Mouse (Mus musculus) heart, embryonic 14.5 days (tissue): ENCODE data around the gene Nf2. TPM values are rescaled to one million over a fixed set of nuclear protein-coding genes. Genes with fewer than 3 reads are reported as not detected.
"Not testable (repeated sequence)": the region's sequence is repeated elsewhere in the genome, so short reads cannot be mapped to it uniquely, and the experiment has no call there.

Experiments used
- ATAC-seq: fragments of 200-750 bp; cut with Nextera tagmentation; 2 replicates; pipeline ENCODE4 v1.8.0; 2017; ENCODE audit warnings: low read depth, moderate TSS enrichment; ENCODE audit not compliant: insufficient number of reproducible peaks, insufficient read depth, low FRiP score
- H3K27ac ChIP-seq, 2 experiments: fragments of 200-500 bp in 1 of 2; fragments of 300-500 bp in 1 of 2; sonication (generic) in 1 of 2; replicated peaks in 1 of 2; 2 replicates each; pipeline ENCODE4 v1.5.1; 2012 to 2014; ENCODE audit warnings: low read depth in 2 of 2, low read length in 2 of 2, control low read depth in 1 of 2, mild to moderate bottlenecking in 1 of 2, mixed read lengths in 1 of 2; ENCODE audit not compliant: control insufficient read depth in 1 of 2, insufficient read depth in 1 of 2
- H3K27me3 ChIP-seq: fragments of 300-500 bp; sonication (generic); 2 replicates; pipeline ENCODE4 v1.6.1; 2014; ENCODE audit warnings: mild to moderate bottlenecking, low read length, control low read depth; ENCODE audit not compliant: control insufficient read depth, insufficient read depth
- H3K36me3 ChIP-seq: fragments of 300-500 bp; sonication (generic); 2 replicates; pipeline ENCODE4 v1.6.1; 2014; ENCODE audit warnings: mild to moderate bottlenecking, control low read depth, low read length, mixed read lengths; ENCODE audit not compliant: control insufficient read depth, insufficient read depth
- H3K4me1 ChIP-seq, 2 experiments: fragments of 200-500 bp in 1 of 2; fragments of 300-500 bp in 1 of 2; sonication (generic) in 1 of 2; 2 replicates each; pipeline ENCODE4 v1.6.1; 2012 to 2014; ENCODE audit warnings: low read length in 2 of 2, control low read depth in 1 of 2, mixed read lengths in 1 of 2; ENCODE audit not compliant: control insufficient read depth in 2 of 2, insufficient read depth in 2 of 2
- H3K4me2 ChIP-seq: fragments of 300-500 bp; sonication (generic); 2 replicates; pipeline ENCODE4 v1.6.1; 2014; ENCODE audit warnings: mild to moderate bottlenecking, low read length
- H3K4me3 ChIP-seq, 2 experiments: fragments of 200-500 bp in 1 of 2; fragments of 300-500 bp in 1 of 2; sonication (generic) in 1 of 2; 2 replicates each; pipeline ENCODE4 v1.5.1; 2012 to 2014; ENCODE audit warnings: low read length in 2 of 2, mild to moderate bottlenecking in 2 of 2, control low read depth in 1 of 2, low read depth in 1 of 2, moderate library complexity in 1 of 2; ENCODE audit not compliant: control insufficient read depth in 1 of 2, insufficient read depth in 1 of 2
- H3K9ac ChIP-seq: fragments of 300-500 bp; sonication (generic); 2 replicates; pipeline ENCODE4 v1.6.1; 2014; ENCODE audit warnings: mild to moderate bottlenecking, low read length
- H3K9me3 ChIP-seq: fragments of 300-500 bp; sonication (generic); 2 replicates; pipeline ENCODE4 v1.6.1; 2016; ENCODE audit warnings: low read length, control low read depth; ENCODE audit not compliant: control insufficient read depth
- WGBS: fragments of 180-500 bp; shearing (Covaris S2); extraction: QIAGEN DNeasy Blood & Tissue Kit; methylation state at CpG from one replicate; pipeline ENCODE4 v1.1.7; 2014; 5-methylcytosine and 5-hydroxymethylcytosine counted together
- polyA plus RNA-seq: library from polyadenylated mRNA; unstranded; fragments of >200 nt; fragmentation: Nextera tagmentation; extraction: Ambion mirVana; gene quantifications from 2 replicates; pipeline ENCODE4 v1.2.1, GENCODE M21; 2014

Gene Nf2
- polyA plus RNA-seq, 1 experiment from 2014 or later, result 33.1 TPM

- H3K9ac ChIP-seq, result no peak overlapping the region
- H3K4me2 ChIP-seq, result no peak overlapping the region
- H3K9me3 ChIP-seq, result no peaks in the 10 kb centered on the region
- H3K27ac ChIP-seq, result no peak overlapping the region
- H3K27me3 ChIP-seq, result no peaks in the 10 kb centered on the region
- H3K4me1 ChIP-seq, result no peaks in the 10 kb centered on the region
- no peaks in the 10 kb centered on the region for H3K36me3 ChIP-seq
- no peak overlapping the region for H3K4me3 ChIP-seq
- ATAC-seq, result no peak
- 69% methylated on average over 6 of the region's 6 CpGs for WGBS
Measured at GRCm38 (mm10) chr11:4823655-4824312, 25.6 kb downstream of the Nf2 start.

- WGBS, result 85% methylated on average over 4 of the region's 4 CpGs
- not testable (repeated sequence) for ATAC-seq
- H3K36me3 ChIP-seq, result peaks cover 10% of the 10 kb centered on the region
Measured at GRCm38 (mm10) chr11:4822446-4822842, 26.9 kb downstream of the Nf2 start.

GRCm38 (mm10) chr11:4821492-4822445 is 27.6 kb downstream of the Nf2 start:
- 53% methylated on average over 7 of the region's 7 CpGs for WGBS
- H3K27ac ChIP-seq, result no peak overlapping the region
- no peaks in the 10 kb centered on the region for H3K9me3 ChIP-seq
- H3K4me2 ChIP-seq, result no peak overlapping the region
- H3K4me1 ChIP-seq, result no peaks in the 10 kb centered on the region
- no peak overlapping the region for H3K4me3 ChIP-seq
- H3K36me3 ChIP-seq, result peaks cover 12% of the 10 kb centered on the region
- no peak for ATAC-seq
- H3K27me3 ChIP-seq, result no peaks in the 10 kb centered on the region
- no peak overlapping the region for H3K9ac ChIP-seq

More at GRCm38 (mm10) chr11:4822446-4822842, 26.9 kb downstream of the Nf2 start:
- H3K27me3 ChIP-seq, H3K4me2 ChIP-seq, H3K4me1 ChIP-seq, H3K27ac ChIP-seq, H3K4me3 ChIP-seq, H3K9me3 ChIP-seq, H3K9ac ChIP-seq: not testable (repeated sequence)

- no peak overlapping the region for H3K27ac ChIP-seq
- H3K9me3 ChIP-seq, result no peaks in the 10 kb centered on the region
- no peaks in the 10 kb centered on the region for H3K4me1 ChIP-seq
- H3K9ac ChIP-seq, result no peak overlapping the region
- ATAC-seq, result no peak
- no peak overlapping the region for H3K4me3 ChIP-seq
- 87% methylated on average over 7 of the region's 7 CpGs for WGBS
- peaks cover 37% of the 10 kb centered on the region for H3K36me3 ChIP-seq
- no peaks in the 10 kb centered on the region for H3K27me3 ChIP-seq
- no peak overlapping the region for H3K4me2 ChIP-seq
Measured at GRCm38 (mm10) chr11:4814507-4815450, 34.6 kb downstream of the Nf2 start.

GRCm38 (mm10) chr11:4808311-4808710 is 41.0 kb downstream of the Nf2 start:
- Histone ChIP-seq H3K9me3 (no peaks in the 10 kb centered on the region), H3K36me3 (peaks cover 33% of the 10 kb centered on the region), H3K4me2 (no peak overlapping the region), H3K27ac (no peak overlapping the region), H3K9ac (no peak overlapping the region), H3K4me3 (no peak overlapping the region), H3K27me3 (no peaks in the 10 kb centered on the region), H3K4me1 (0 out of 4 replicates have a peak, but pooled peaks cover 0 to 8% of the 10 kb centered on the region in 2 experiments)
- 90% methylated on average over 6 of the region's 6 CpGs for WGBS
- no peak for ATAC-seq

- Histone ChIP-seq H3K4me2 (no peak overlapping the region), H3K27ac (no peak overlapping the region), H3K9me3 (no peaks in the 10 kb centered on the region), H3K9ac (no peak overlapping the region), H3K4me1 (0 out of 4 replicates have a peak, but pooled peaks cover 0 to 8% of the 10 kb centered on the region in 2 experiments), H3K27me3 (no peaks in the 10 kb centered on the region), H3K36me3 (peaks cover 47% of the 10 kb centered on the region), H3K4me3 (no peak overlapping the region)
- ATAC-seq, result no peak
- WGBS, result 75% methylated on average over 6 of the region's 6 CpGs
Measured at GRCm38 (mm10) chr11:4806031-4806715, 43.2 kb downstream of the Nf2 start.
